Mouse (Mus musculus) limb, embryonic 14.5 days (tissue): ENCODE results near the gene Itga5. TPM values are rescaled to one million over a fixed set of nuclear protein-coding genes. Genes with fewer than 3 reads are reported as not detected.

Source experiments
- ATAC-seq: fragments of 200-750 bp; cut with Nextera tagmentation; 2 replicates; pipeline ENCODE4 v1.8.0; 2017; ENCODE audit warnings: low read depth, moderate number of reproducible peaks, moderate TSS enrichment; ENCODE audit not compliant: low FRiP score
- DNase-seq: peaks from one replicate; pipeline ENCODE4 v3.0.0-alpha.2; 2015; ENCODE audit warnings: low spot score
- H3K27ac ChIP-seq: fragments of 300-500 bp; sonication (generic); replicated peaks from 2 replicates; pipeline ENCODE4 v1.5.1; 2014; ENCODE audit warnings: low read depth, mild to moderate bottlenecking, low read length, moderate library complexity, mixed read lengths
- H3K27me3 ChIP-seq: fragments of 300-500 bp; sonication (generic); 2 replicates; pipeline ENCODE4 v1.6.1; 2014; ENCODE audit warnings: low read length, mixed read lengths; ENCODE audit not compliant: control insufficient read depth, insufficient read depth
- H3K36me3 ChIP-seq: fragments of 300-500 bp; sonication (generic); 2 replicates; pipeline ENCODE4 v1.6.1; 2014; ENCODE audit warnings: mild to moderate bottlenecking, low read length, moderate library complexity, mixed read lengths; ENCODE audit not compliant: control insufficient read depth, insufficient read depth
- H3K4me1 ChIP-seq: fragments of 300-500 bp; sonication (generic); 2 replicates; pipeline ENCODE4 v1.6.1; 2014; ENCODE audit warnings: antibody characterized with exemption, low read length, mixed read lengths; ENCODE audit not compliant: control insufficient read depth, insufficient read depth
- H3K4me2 ChIP-seq: fragments of 300-500 bp; sonication (generic); replicated peaks from 2 replicates; pipeline ENCODE4 v1.6.1; 2014; ENCODE audit warnings: low read depth, mild to moderate bottlenecking, low read length, moderate library complexity; ENCODE audit not compliant: severe bottlenecking
- H3K4me3 ChIP-seq: fragments of 300-500 bp; sonication (generic); replicated peaks from 2 replicates; pipeline ENCODE4 v1.5.1; 2014; ENCODE audit warnings: low read length
- H3K9ac ChIP-seq: fragments of 300-500 bp; sonication (generic); 2 replicates; pipeline ENCODE4 v1.6.1; 2014; ENCODE audit warnings: mild to moderate bottlenecking, low read depth, low read length, moderate library complexity; ENCODE audit not compliant: severe bottlenecking
- H3K9me3 ChIP-seq: fragments of 300-500 bp; sonication (generic); 2 replicates; pipeline ENCODE4 v1.6.1; 2016; ENCODE audit warnings: low read length; ENCODE audit not compliant: control insufficient read depth
- POLR2A ChIP-seq: fragments of 200-500 bp; IDR thresholded peaks from 2 replicates; pipeline ENCODE4 v1.8.0; 2012; ENCODE audit warnings: inconsistent platforms, mild to moderate bottlenecking, moderate library complexity, borderline replicate concordance; ENCODE audit not compliant: insufficient read depth, insufficient read length; ENCODE audit errors: extremely low read depth
- WGBS: fragments of 180-500 bp; shearing (Covaris S2); extraction: QIAGEN DNeasy Blood & Tissue Kit; methylation state at CpG from one replicate; pipeline ENCODE4 v1.1.7; 2014; 5-methylcytosine and 5-hydroxymethylcytosine counted together
- polyA plus RNA-seq, 2 experiments: library from polyadenylated mRNA; depleted of rRNA in 1 of 2; stranded (reverse) in 1 of 2; unstranded in 1 of 2; fragments of >200 nt; fragmentation: Nextera tagmentation in 1 of 2; extraction: Ambion mirVana in 1 of 2; gene quantifications; 2 replicates each; pipeline versions ENCODE4 v1.2.1 to v1.2.3; 2012 to 2014

Itga5 gene
- polyA plus RNA-seq, 2 experiments, result 63.4 to 71.2 TPM

DNA sequence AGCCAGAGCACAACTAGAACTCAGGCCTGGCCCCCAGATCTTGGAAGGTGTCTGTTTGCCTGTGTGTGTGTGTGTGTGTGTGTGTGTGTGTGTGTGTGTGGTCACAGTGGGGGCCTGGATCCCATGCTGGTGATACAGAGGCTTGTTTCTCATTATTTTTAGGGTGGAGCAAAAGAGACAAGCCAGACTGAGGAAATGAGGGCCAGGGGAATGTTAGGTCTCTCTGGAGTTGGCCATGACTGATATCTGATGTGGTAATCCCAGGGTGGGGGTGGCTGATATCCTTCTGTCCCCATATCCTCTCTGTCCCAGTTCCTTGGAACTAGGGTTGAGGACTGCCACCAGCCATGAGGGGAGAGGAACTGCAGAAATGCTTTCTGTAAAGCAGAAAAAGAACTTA, 49.4 kb downstream of the Itga5 start:
- Histone ChIP-seq H3K27me3 (no peaks in the 10 kb centered on the region), H3K9ac (no peak overlapping the region), H3K4me2 (no peak overlapping the region), H3K9me3 (no peaks in the 10 kb centered on the region), H3K27ac (no peak overlapping the region), H3K36me3 (peaks cover 50% of the 10 kb centered on the region), H3K4me1 (peaks cover 35% of the 10 kb centered on the region), H3K4me3 (no peak overlapping the region)
- no peak for TF ChIP-seq POLR2A
- no peak for ATAC-seq
- DNase-seq, result no peak

DNA sequence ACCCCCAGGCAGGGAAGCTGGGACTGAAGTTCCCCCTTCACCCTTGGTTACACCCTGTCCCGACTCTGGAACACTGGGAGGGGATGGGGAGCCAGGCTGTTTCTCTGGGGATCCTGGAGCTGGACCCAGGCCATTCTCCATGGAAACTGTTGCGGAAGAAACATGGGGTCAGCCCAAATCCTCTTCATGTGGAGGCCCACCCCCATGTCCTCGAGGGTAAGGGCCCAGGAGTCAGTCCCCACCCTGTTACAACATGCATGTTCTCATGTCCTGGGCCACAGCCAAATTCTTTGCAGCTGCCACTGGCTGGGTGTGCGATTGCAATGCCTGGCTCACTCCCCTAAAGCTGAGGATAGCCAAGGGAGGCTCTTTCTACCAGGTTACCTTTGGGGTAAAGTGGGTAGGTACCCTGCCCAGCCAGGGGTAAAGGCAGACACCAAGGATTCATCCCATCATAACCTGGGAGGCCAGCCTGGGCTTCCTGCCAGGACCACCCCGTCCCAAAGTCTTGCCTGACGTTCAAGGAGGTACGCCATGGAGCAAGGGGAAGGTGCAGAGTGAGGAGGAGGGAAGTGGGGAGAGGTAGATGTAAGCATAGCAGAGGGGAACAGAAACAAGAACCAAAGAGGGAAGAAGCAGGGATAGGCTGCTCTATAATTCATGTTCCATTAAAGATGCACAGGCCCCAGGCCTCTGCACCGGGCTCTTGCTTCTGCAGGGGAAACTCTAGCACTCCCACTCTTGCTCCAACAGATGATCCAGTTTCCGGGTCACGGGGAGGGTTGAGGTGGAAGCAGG, 50.4 kb downstream of the Itga5 start:
- H3K4me1 ChIP-seq, result peaks cover 26% of the 10 kb centered on the region
- no peak overlapping the region for H3K27ac ChIP-seq
- peaks cover 50% of the 10 kb centered on the region for H3K36me3 ChIP-seq
- TF ChIP-seq POLR2A, result no peak
- DNase-seq, result peak; percentile 50
- H3K9ac ChIP-seq, result no peak overlapping the region
- no peak overlapping the region for H3K4me2 ChIP-seq
- H3K27me3 ChIP-seq, result no peaks in the 10 kb centered on the region
- no peak for ATAC-seq
- WGBS, result 67% methylated on average over 10 of the region's 10 CpGs
- no peaks in the 10 kb centered on the region for H3K9me3 ChIP-seq
- H3K4me3 ChIP-seq, result no peak overlapping the region

DNA sequence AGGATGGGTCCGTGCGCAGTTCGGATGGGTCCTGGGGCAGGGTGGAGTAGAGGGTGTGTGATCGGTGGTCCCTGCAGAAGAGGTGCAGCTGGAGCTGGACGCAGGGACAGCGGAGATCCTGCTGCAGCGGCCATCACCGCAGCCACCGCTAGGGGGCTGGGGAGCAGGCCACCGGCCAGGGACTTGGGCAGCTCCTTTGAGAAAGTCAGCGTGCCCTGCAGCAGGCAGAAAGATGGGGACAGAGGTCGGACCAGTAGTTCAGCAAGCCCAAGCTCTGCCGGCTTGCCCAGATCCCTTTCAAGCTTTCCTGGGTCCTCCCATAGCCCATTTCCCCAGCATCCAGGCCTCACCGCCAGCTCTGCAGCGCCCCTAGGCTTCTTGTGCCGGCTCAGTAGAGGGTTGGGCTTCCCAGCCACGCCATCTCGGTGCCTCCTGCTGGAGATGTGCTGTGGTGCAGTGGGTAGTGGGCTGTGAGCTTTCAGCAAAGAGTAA, 51.5 kb downstream of the Itga5 start:
- no peak for TF ChIP-seq POLR2A
- peak overlapping the region; percentile 22 for H3K4me3 ChIP-seq
- H3K4me2 ChIP-seq, result peak overlapping the region; percentile 50
- no peaks in the 10 kb centered on the region for H3K27me3 ChIP-seq
- H3K9ac ChIP-seq, result peak overlapping the region; percentile 34; the same call in 1 of the 2 replicates
- ATAC-seq (peak; percentile 73), DNase-seq (peak; percentile 59)
- peaks cover 25% of the 10 kb centered on the region for H3K4me1 ChIP-seq
- no peak overlapping the region for H3K27ac ChIP-seq
- H3K36me3 ChIP-seq, result peaks cover 47% of the 10 kb centered on the region
- 6% methylated on average over 15 of the region's 18 CpGs for WGBS
- H3K9me3 ChIP-seq, result no peaks in the 10 kb centered on the region

DNA sequence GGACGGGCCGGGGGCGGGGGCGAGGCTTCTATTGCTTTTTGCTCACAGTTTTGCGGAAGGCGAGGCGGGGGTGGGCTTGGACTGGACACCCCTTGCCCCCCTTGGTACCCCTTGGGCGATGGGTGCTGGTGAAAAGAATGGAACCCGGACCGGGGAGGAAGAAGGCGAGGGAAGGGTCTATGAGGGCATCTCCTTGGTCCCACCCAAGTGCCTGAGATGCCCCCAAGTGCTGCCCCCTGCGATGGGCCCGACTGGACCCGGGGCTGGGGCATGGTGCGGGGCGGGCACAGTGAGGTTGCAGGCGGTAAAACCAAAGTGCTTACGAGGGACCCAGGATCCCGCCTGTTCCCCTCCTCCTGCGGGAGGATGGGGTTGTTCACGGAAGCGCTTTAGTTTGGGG, 52.4 kb downstream of the Itga5 start:
- ATAC-seq (no peak), DNase-seq (no peak)
- peak overlapping the region; percentile 22 for H3K4me3 ChIP-seq
- peaks cover 44% of the 10 kb centered on the region for H3K36me3 ChIP-seq
- 0 out of 2 replicates have a peak overlapping the region, but pooled peaks have one; percentile 34 for H3K9ac ChIP-seq
- no peak overlapping the region for H3K27ac ChIP-seq
- WGBS, result 50% methylated on average over 22 of the region's 22 CpGs
- peaks cover 25% of the 10 kb centered on the region for H3K4me1 ChIP-seq
- H3K9me3 ChIP-seq, result no peaks in the 10 kb centered on the region
- peak overlapping the region; percentile 50 for H3K4me2 ChIP-seq
- H3K27me3 ChIP-seq, result no peaks in the 10 kb centered on the region
- TF ChIP-seq POLR2A, result no peak

DNA sequence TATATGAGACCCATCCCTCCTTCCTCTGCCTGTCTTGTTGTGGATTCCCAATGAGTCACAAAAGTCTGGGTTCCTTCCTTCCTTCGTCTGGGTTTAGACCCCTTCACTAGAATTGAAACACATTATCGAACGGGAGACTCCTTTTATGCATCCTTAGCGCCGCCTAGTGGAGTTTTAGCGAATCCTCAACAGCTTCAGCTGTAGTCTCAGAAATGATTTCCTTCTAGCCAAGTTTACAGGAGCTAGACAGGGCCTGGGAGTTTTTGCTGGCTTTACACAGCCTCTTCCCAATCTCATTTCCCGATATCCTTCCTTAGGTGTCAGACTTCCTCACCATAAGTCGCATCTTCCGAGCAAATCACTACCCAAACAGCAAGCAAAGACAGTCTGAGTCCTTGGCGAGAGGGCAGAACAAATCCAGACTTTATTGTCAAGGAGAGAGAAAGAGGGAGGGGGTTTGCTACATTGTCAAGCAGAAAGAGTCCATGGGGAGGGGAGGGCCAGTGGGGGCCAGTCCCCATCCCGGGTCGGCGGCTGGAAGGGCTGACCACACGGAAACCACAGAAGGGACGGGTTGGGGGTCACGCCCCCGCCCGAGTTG, 53.0 kb downstream of the Itga5 start:
- Histone ChIP-seq H3K9ac (no peak overlapping the region), H3K27me3 (no peaks in the 10 kb centered on the region), H3K4me2 (peak overlapping the region; percentile 50; the same call in 1 of the 2 replicates), H3K27ac (no peak overlapping the region), H3K9me3 (no peaks in the 10 kb centered on the region), H3K4me1 (peaks cover 27% of the 10 kb centered on the region), H3K36me3 (peaks cover 38% of the 10 kb centered on the region), H3K4me3 (no peak overlapping the region)
- WGBS, result 19% methylated on average over 18 of the region's 18 CpGs
- TF ChIP-seq POLR2A, result no peak
- peak; percentile 91 for DNase-seq
- no peak for ATAC-seq
